Mouse (Mus musculus) hindbrain, postnatal 0 days (tissue): Measurements from ENCODE around the gene Hist1h1c. TPM values are rescaled to one million over a fixed set of nuclear protein-coding genes. Genes with fewer than 3 reads are reported as not detected.
"Not testable (repeated sequence)": the region's sequence is repeated elsewhere in the genome, so short reads cannot be mapped to it uniquely, and the experiment has no call there.

Experiments
- ATAC-seq: fragments of 200-750 bp; cut with Nextera tagmentation; 2 replicates; pipeline ENCODE4 v1.8.0; 2017; ENCODE audit warnings: mild to moderate bottlenecking, moderate TSS enrichment, moderate library complexity
- DNase-seq: peaks from one replicate; pipeline ENCODE4 v3.0.0-alpha.2; 2015; ENCODE audit warnings: low spot score
- H3K27ac ChIP-seq: fragments of 300-500 bp; sonication (generic); 2 replicates; pipeline ENCODE4 v1.5.1; 2014; ENCODE audit warnings: mild to moderate bottlenecking
- H3K27me3 ChIP-seq: fragments of 300-500 bp; sonication (generic); 2 replicates; pipeline ENCODE4 v1.6.1; 2014; ENCODE audit warnings: low read length, mixed read lengths; ENCODE audit not compliant: insufficient read depth
- H3K36me3 ChIP-seq: fragments of 300-500 bp; sonication (generic); 2 replicates; pipeline ENCODE4 v1.6.1; 2014; ENCODE audit warnings: low read length, mixed read lengths; ENCODE audit not compliant: insufficient read depth
- H3K4me1 ChIP-seq: fragments of 300-500 bp; sonication (generic); 2 replicates; pipeline ENCODE4 v1.6.1; 2014; ENCODE audit warnings: antibody characterized with exemption, low read length, mixed read lengths; ENCODE audit not compliant: insufficient read depth
- H3K4me2 ChIP-seq: fragments of 300-500 bp; sonication (generic); 2 replicates; pipeline ENCODE4 v1.6.1; 2014; ENCODE audit warnings: low read depth, mild to moderate bottlenecking, low read length, moderate library complexity, mixed read lengths
- H3K4me3 ChIP-seq: fragments of 300-500 bp; sonication (generic); 2 replicates; pipeline ENCODE4 v1.5.1; 2014; ENCODE audit warnings: low read length
- H3K9ac ChIP-seq: fragments of 300-500 bp; sonication (generic); replicated peaks from 2 replicates; pipeline ENCODE4 v1.6.1; 2014; ENCODE audit warnings: mild to moderate bottlenecking, low read length, moderate library complexity, mixed read lengths
- H3K9me3 ChIP-seq: fragments of 300-500 bp; sonication (generic); 2 replicates; pipeline ENCODE4 v1.6.1; 2016; ENCODE audit warnings: low read length, mixed read lengths
- CTCF ChIP-seq: IDR thresholded peaks from 2 replicates; pipeline ENCODE4 v1.5.1; 2016; ENCODE audit warnings: antibody characterized with exemption, control low read depth, low read depth
- WGBS: fragments of 180-500 bp; shearing (Covaris S2); extraction: QIAGEN DNeasy Blood & Tissue Kit; methylation state at CpG from one replicate; pipeline ENCODE4 v1.1.7; 2014; 5-methylcytosine and 5-hydroxymethylcytosine counted together
- polyA plus RNA-seq: library from polyadenylated mRNA; unstranded; fragments of >200 nt; fragmentation: Nextera tagmentation; extraction: Ambion mirVana; gene quantifications from 2 replicates; pipeline ENCODE4 v1.2.1, GENCODE M21; 2015
- total RNA-seq: library from RNA; depleted of rRNA; stranded (reverse); fragments of >200 nt; gene quantifications from 2 replicates; pipeline ENCODE4 v1.2.3, GENCODE M21; 2014

Gene Hist1h1c
- total and polyA plus RNA-seq, 2 experiments from 2014 or later: 31.4 to 508 TPM

- TF ChIP-seq CTCF: no peak
- H3K27ac ChIP-seq: no peak overlapping the region
- peak overlapping the region; percentile 63; the same call in 1 of the 2 replicates for H3K4me2 ChIP-seq
- no peak for DNase-seq
- H3K36me3 ChIP-seq: no peaks in the 10 kb centered on the region
- WGBS: 51% methylated on average over 4 of the region's 4 CpGs
- H3K4me3 ChIP-seq: no peak overlapping the region
- H3K9ac ChIP-seq: no peak overlapping the region
- ATAC-seq: no peak
- no peaks in the 10 kb centered on the region for H3K27me3 ChIP-seq
- no peaks in the 10 kb centered on the region; the same call in 1 of the 2 replicates for H3K4me1 ChIP-seq
- no peaks in the 10 kb centered on the region for H3K9me3 ChIP-seq
Observed at GRCm38 (mm10) chr13:23743963-23744362, 5.4 kb downstream of the Hist1h1c start.

GRCm38 (mm10) chr13:23744421-23745380 is 6.1 kb downstream of the Hist1h1c start:
- Histone ChIP-seq H3K36me3 (no peaks in the 10 kb centered on the region), H3K9me3 (no peaks in the 10 kb centered on the region), H3K27ac (no peak overlapping the region), H3K9ac (no peak overlapping the region), H3K4me1 (no peaks in the 10 kb centered on the region; the same call in 1 of the 2 replicates), H3K4me3 (peak overlapping the region; percentile 38), H3K27me3 (no peaks in the 10 kb centered on the region), H3K4me2 (peak overlapping the region; percentile 63)
- no peak for TF ChIP-seq CTCF
- no peak for ATAC-seq
- 2% methylated on average over 13 of the region's 36 CpGs for WGBS
- no peak for DNase-seq

- Histone ChIP-seq H3K4me2 (peak within 1 kb of the TSS; percentile 63), H3K9me3 (no peaks in the 10 kb centered on the region), H3K4me3 (peak within 1 kb of the TSS; percentile 38), H3K36me3 (no peaks in the 10 kb centered on the region), H3K9ac (peak within 1 kb of the TSS; percentile 37; the same call in 1 of the 2 replicates), H3K27ac (peak within 1 kb of the TSS; percentile 96), H3K27me3 (no peaks in the 10 kb centered on the region), H3K4me1 (no peaks in the 10 kb centered on the region)
- under 1% methylated on average over 22 of the region's 28 CpGs for WGBS
- DNase-seq (peak; percentile 96), ATAC-seq (peak; percentile 69)
- TF ChIP-seq CTCF: no peak
Observed at GRCm38 (mm10) chr13:23745381-23746161, 7.0 kb downstream of the Hist1h1c start, which contains the start of gene Hist1h3c. Hist1h3c (minus strand) TSS chr13:23745602.

GRCm38 (mm10) chr13:23746201-23747080 is 7.8 kb downstream of the Hist1h1c start, which contains the start of gene Hist1h2bb:
Hist1h2bb (plus strand) TSS chr13:23746734.
- DNase-seq: peak; percentile 93
- WGBS: 2% methylated on average over 37 of the region's 58 CpGs
- H3K4me3 ChIP-seq: peak within 1 kb of the TSS; percentile 38
- TF ChIP-seq CTCF: peak; percentile 40
- H3K27me3 ChIP-seq, H3K4me1 ChIP-seq, H3K36me3 ChIP-seq, H3K9me3 ChIP-seq: not testable (repeated sequence)
- H3K9ac ChIP-seq: peak within 1 kb of the TSS; percentile 37; the same call in 1 of the 2 replicates
- peak within 1 kb of the TSS; percentile 63 for H3K4me2 ChIP-seq
- ATAC-seq: peak; percentile 95
- peak within 1 kb of the TSS; percentile 96 for H3K27ac ChIP-seq

- no peak for TF ChIP-seq CTCF
- Histone ChIP-seq H3K27ac (peak overlapping the region; percentile 96), H3K9me3 (no peaks in the 10 kb centered on the region), H3K4me1 (0 out of 2 replicates have a peak, but pooled peaks cover 4% of the 10 kb centered on the region), H3K27me3 (no peaks in the 10 kb centered on the region), H3K4me2 (peak overlapping the region; percentile 63), H3K36me3 (no peaks in the 10 kb centered on the region), H3K4me3 (peak overlapping the region; percentile 38), H3K9ac (peak overlapping the region; percentile 37; the same call in 1 of the 2 replicates)
- ATAC-seq (no peak), DNase-seq (no peak)
- 4% methylated on average over 10 of the region's 13 CpGs for WGBS
Observed at GRCm38 (mm10) chr13:23747081-23747891, 8.7 kb downstream of the Hist1h1c start.
